Mouse (Mus musculus) thymus, adult 2 months (tissue): ENCODE data around the gene Bcl2l12.

Experiments used
- CTCF ChIP-seq: fragments of 200-500 bp; IDR thresholded peaks from 2 replicates; pipeline ENCODE4 v1.5.1; 2012; ENCODE audit warnings: mild to moderate bottlenecking, control low read depth, low read length, moderate library complexity, borderline replicate concordance; ENCODE audit not compliant: control insufficient read depth, poor library complexity, insufficient read depth; ENCODE audit errors: extremely low read depth
- POLR2A ChIP-seq: fragments of 200-500 bp; IDR thresholded peaks from 2 replicates; pipeline ENCODE4 v1.6.1; 2012; ENCODE audit warnings: mild to moderate bottlenecking, low read length, control low read depth, moderate library complexity; ENCODE audit not compliant: control insufficient read depth, poor library complexity, insufficient read depth; ENCODE audit errors: extremely low read depth

- TF ChIP-seq POLR2A (no peak; the same call in 1 of the 2 replicates), CTCF (no peak)
These were observed 11.4 kb downstream of the Bcl2l12 start for GRCm38 (mm10) chr7:44986879-44987718.
